Mouse (Mus musculus) forebrain, embryonic 16.5 days (tissue): ENCODE data around the gene Fgfr2. TPM values are rescaled to one million over a fixed set of nuclear protein-coding genes. Genes with fewer than 3 reads are reported as not detected.
A peak's percentile ranks its signal among the peaks of the same experiment; 100 is the strongest.

ENCODE experiments used
- ATAC-seq: fragments of 200-750 bp; cut with Nextera tagmentation; 2 replicates; pipeline ENCODE4 v1.8.0; 2017; ENCODE audit warnings: mild to moderate bottlenecking, moderate library complexity
- H3K27ac ChIP-seq: fragments of 300-500 bp; sonication (generic); 2 replicates; pipeline ENCODE4 v1.5.1; 2014; ENCODE audit warnings: low read length, control low read depth
- H3K27me3 ChIP-seq: fragments of 300-500 bp; sonication (generic); replicated peaks from 2 replicates; pipeline ENCODE4 v1.6.1; 2014; ENCODE audit warnings: low read length; ENCODE audit not compliant: control insufficient read depth, insufficient read depth
- H3K36me3 ChIP-seq: fragments of 300-500 bp; sonication (generic); 2 replicates; pipeline ENCODE4 v1.6.1; 2014; ENCODE audit not compliant: control insufficient read depth, insufficient read depth
- H3K4me1 ChIP-seq: fragments of 300-500 bp; sonication (generic); replicated peaks from 2 replicates; pipeline ENCODE4 v1.6.1; 2014; ENCODE audit warnings: low read length; ENCODE audit not compliant: control insufficient read depth, insufficient read depth
- H3K4me2 ChIP-seq: fragments of 300-500 bp; sonication (generic); 2 replicates; pipeline ENCODE4 v1.6.1; 2014; ENCODE audit warnings: mild to moderate bottlenecking, low read length, control low read depth
- H3K4me3 ChIP-seq: fragments of 300-500 bp; sonication (generic); replicated peaks from 2 replicates; pipeline ENCODE4 v1.5.1; 2014; ENCODE audit warnings: mild to moderate bottlenecking, low read length, control low read depth
- H3K9ac ChIP-seq: fragments of 300-500 bp; sonication (generic); replicated peaks from 2 replicates; pipeline ENCODE4 v1.6.1; 2014; ENCODE audit warnings: low read depth, low read length, control low read depth
- H3K9me3 ChIP-seq: fragments of 300-500 bp; sonication (generic); 2 replicates; pipeline ENCODE4 v1.6.1; 2016; ENCODE audit warnings: low read length; ENCODE audit not compliant: control insufficient read depth
- WGBS: fragments of 180-500 bp; shearing (Covaris S2); extraction: QIAGEN DNeasy Blood & Tissue Kit; methylation state at CpG from one replicate; pipeline ENCODE4 v1.1.7; 2014; 5-methylcytosine and 5-hydroxymethylcytosine counted together
- polyA plus RNA-seq: library from polyadenylated mRNA; unstranded; fragments of >200 nt; fragmentation: Nextera tagmentation; extraction: Ambion mirVana; gene quantifications from 2 replicates; pipeline ENCODE4 v1.2.1, GENCODE M21; 2015

Gene Fgfr2
- polyA plus RNA-seq, 1 experiment from 2014 or later: 39.2 TPM

- H3K27me3 ChIP-seq: no peaks in the 10 kb centered on the region
- H3K4me2 ChIP-seq: no peak overlapping the region
- no peak overlapping the region for H3K27ac ChIP-seq
- 69% methylated on average over 3 of the region's 3 CpGs for WGBS
- no peaks in the 10 kb centered on the region for H3K36me3 ChIP-seq
- no peak overlapping the region for H3K4me3 ChIP-seq
- no peak for ATAC-seq
- H3K9ac ChIP-seq: no peak overlapping the region
- no peaks in the 10 kb centered on the region for H3K9me3 ChIP-seq
- H3K4me1 ChIP-seq: no peaks in the 10 kb centered on the region
These were observed 629.5 kb downstream of the Fgfr2 start for GRCm38 (mm10) chr7:132493632-132494031.

- H3K4me2 ChIP-seq: no peak overlapping the region
- no peaks in the 10 kb centered on the region for H3K9me3 ChIP-seq
- WGBS: 96% methylated on average over 7 of the region's 7 CpGs
- no peak overlapping the region for H3K4me3 ChIP-seq
- H3K27ac ChIP-seq: no peak overlapping the region
- H3K4me1 ChIP-seq: no peaks in the 10 kb centered on the region
- no peak for ATAC-seq
- H3K27me3 ChIP-seq: no peaks in the 10 kb centered on the region
- H3K36me3 ChIP-seq: no peaks in the 10 kb centered on the region
- H3K9ac ChIP-seq: no peak overlapping the region
These were observed 631.2 kb downstream of the Fgfr2 start for GRCm38 (mm10) chr7:132491902-132492301.

GRCm38 (mm10) chr7:132487361-132487760 lies 635.8 kb downstream of the Fgfr2 start:
- Histone ChIP-seq H3K27me3 (no peaks in the 10 kb centered on the region), H3K36me3 (no peaks in the 10 kb centered on the region), H3K9ac (no peak overlapping the region), H3K4me1 (no peaks in the 10 kb centered on the region), H3K9me3 (no peaks in the 10 kb centered on the region), H3K27ac (no peak overlapping the region), H3K4me2 (no peak overlapping the region), H3K4me3 (no peak overlapping the region)
- WGBS: 62% methylated on average over 6 of the region's 6 CpGs
- ATAC-seq: no peak

GRCm38 (mm10) chr7:132486403-132487178 lies 636.6 kb downstream of the Fgfr2 start:
- no peaks in the 10 kb centered on the region for H3K9me3 ChIP-seq
- WGBS: 78% methylated on average over 9 of the region's 9 CpGs

GRCm38 (mm10) chr7:132484424-132484823 lies 638.7 kb downstream of the Fgfr2 start:
- WGBS: 83% methylated on average over 5 of the region's 5 CpGs
- H3K4me1 ChIP-seq: no peaks in the 10 kb centered on the region
- no peak overlapping the region for H3K9ac ChIP-seq
- ATAC-seq: no peak
- no peak overlapping the region for H3K27ac ChIP-seq
- no peaks in the 10 kb centered on the region for H3K27me3 ChIP-seq
- H3K9me3 ChIP-seq: no peaks in the 10 kb centered on the region
- H3K4me3 ChIP-seq: no peak overlapping the region
- no peak overlapping the region for H3K4me2 ChIP-seq
- no peaks in the 10 kb centered on the region for H3K36me3 ChIP-seq

More at GRCm38 (mm10) chr7:132486403-132487178, 636.6 kb downstream of the Fgfr2 start:
- no peak overlapping the region for H3K9ac ChIP-seq
- H3K4me1 ChIP-seq: no peaks in the 10 kb centered on the region
- H3K4me3 ChIP-seq: no peak overlapping the region
- ATAC-seq: no peak
- no peaks in the 10 kb centered on the region for H3K27me3 ChIP-seq
- H3K36me3 ChIP-seq: no peaks in the 10 kb centered on the region
- no peak overlapping the region for H3K4me2 ChIP-seq
- no peak overlapping the region for H3K27ac ChIP-seq

GRCm38 (mm10) chr7:132480696-132481306 lies 642.3 kb downstream of the Fgfr2 start:
- Histone ChIP-seq H3K36me3 (no peaks in the 10 kb centered on the region), H3K9me3 (no peaks in the 10 kb centered on the region), H3K4me2 (no peak overlapping the region), H3K27me3 (no peaks in the 10 kb centered on the region), H3K4me3 (no peak overlapping the region), H3K9ac (no peak overlapping the region), H3K27ac (no peak overlapping the region), H3K4me1 (peaks cover 14% of the 10 kb centered on the region)
- ATAC-seq: no peak
- 84% methylated on average over 4 of the region's 4 CpGs for WGBS

- Histone ChIP-seq H3K9me3 (no peaks in the 10 kb centered on the region), H3K36me3 (no peaks in the 10 kb centered on the region), H3K27me3 (no peaks in the 10 kb centered on the region), H3K9ac (no peak overlapping the region), H3K4me2 (no peak overlapping the region), H3K4me3 (no peak overlapping the region), H3K27ac (peak overlapping the region; percentile 70), H3K4me1 (peaks cover 14% of the 10 kb centered on the region)
- 29% methylated on average over 9 of the region's 9 CpGs for WGBS
- ATAC-seq: peak; percentile 76
These were observed 644.8 kb downstream of the Fgfr2 start for GRCm38 (mm10) chr7:132478295-132478809.

- ATAC-seq: no peak
These were observed 645.4 kb downstream of the Fgfr2 start for GRCm38 (mm10) chr7:132477753-132478152.

GRCm38 (mm10) chr7:132476491-132476890 lies 646.7 kb downstream of the Fgfr2 start:
- Histone ChIP-seq H3K9me3 (no peaks in the 10 kb centered on the region), H3K36me3 (no peaks in the 10 kb centered on the region), H3K4me3 (no peak overlapping the region), H3K4me1 (peaks cover 14% of the 10 kb centered on the region), H3K27ac (peak overlapping the region; percentile 37; the same call in 1 of the 2 replicates), H3K9ac (no peak overlapping the region), H3K27me3 (no peaks in the 10 kb centered on the region), H3K4me2 (no peak overlapping the region)
- ATAC-seq: peak; percentile 34; the same call in 1 of the 2 replicates
- 80% methylated on average over 2 of the region's 2 CpGs for WGBS

More at GRCm38 (mm10) chr7:132477753-132478152, 645.4 kb downstream of the Fgfr2 start:
- Histone ChIP-seq H3K4me2 (no peak overlapping the region), H3K9me3 (no peaks in the 10 kb centered on the region), H3K4me3 (no peak overlapping the region), H3K36me3 (no peaks in the 10 kb centered on the region), H3K9ac (no peak overlapping the region), H3K27me3 (no peaks in the 10 kb centered on the region), H3K27ac (peak overlapping the region; percentile 22), H3K4me1 (peaks cover 14% of the 10 kb centered on the region)
- 55% methylated on average over 3 of the region's 3 CpGs for WGBS
